7 mouse cellular contexts compared by ENCODE assay signal in genomic region chr1:34011821-34012271, GRCm38 (mm10).
DNase-seq lines count a peak whose midpoint lies in the region; ATAC-seq lines count a peak whose summit lies in the region.

No protein-coding gene starts in this region.

- H3K9me3 ChIP-seq in heart, embryonic 12.5 days (replicated peaks), result no peaks in the 10 kb centered on the region
- H3K9me3 ChIP-seq in limb, embryonic 12.5 days, result no peaks in the 10 kb centered on the region
- H3K9me3 ChIP-seq in neural tube, embryonic 13.5 days, result no peaks in the 10 kb centered on the region

- peaks cover 13% of the 10 kb centered on the region for H3K4me1 ChIP-seq in brown adipose tissue, adult 24 weeks (ENCODE audit: control insufficient read depth, insufficient read depth, insufficient read length, low read length)
- peaks cover 35% of the 10 kb centered on the region for H3K4me1 ChIP-seq in heart, embryonic 12.5 days (replicated peaks)
- peaks cover 29% of the 10 kb centered on the region for H3K4me1 ChIP-seq in limb, embryonic 12.5 days (replicated peaks)
- peaks cover 69% of the 10 kb centered on the region for H3K4me1 ChIP-seq in neural tube, embryonic 13.5 days (replicated peaks)

- DNase-seq in ovary, postnatal 36 days (ENCODE audit: low spot score), result peak; percentile 21
- DNase-seq in ovary, postnatal 10 days (ENCODE audit: low spot score), result no peak

- peak overlapping the region; percentile 83 for H3K4me3 ChIP-seq in brown adipose tissue, adult 24 weeks (ENCODE audit: insufficient read depth, low read depth, low read length)
- H3K4me3 ChIP-seq in heart, embryonic 12.5 days, result peak overlapping the region; percentile 94
- peak overlapping the region; percentile 89 for H3K4me3 ChIP-seq in limb, embryonic 12.5 days (replicated peaks)
- peak overlapping the region; percentile 90 for H3K4me3 ChIP-seq in neural tube, embryonic 13.5 days

- peak overlapping the region; percentile 94 for H3K4me2 ChIP-seq in heart, embryonic 12.5 days
- peak overlapping the region; percentile 97 for H3K4me2 ChIP-seq in limb, embryonic 12.5 days
- H3K4me2 ChIP-seq in neural tube, embryonic 13.5 days, result peak overlapping the region; percentile 89

- H3K9ac ChIP-seq in heart, embryonic 12.5 days, result peak overlapping the region; percentile 92
- peak overlapping the region; percentile 87 for H3K9ac ChIP-seq in limb, embryonic 12.5 days (replicated peaks)
- peak overlapping the region; percentile 94 for H3K9ac ChIP-seq in neural tube, embryonic 13.5 days

- ATAC-seq in heart, embryonic 12.5 days (ENCODE audit: insufficient number of reproducible peaks, low FRiP score), result peak; percentile 68
- ATAC-seq in limb, embryonic 12.5 days (ENCODE audit: insufficient number of reproducible peaks, insufficient read depth, low FRiP score, low TSS enrichment, low read depth), result peak; percentile 39; the same call in 1 of the 2 replicates
- ATAC-seq in neural tube, embryonic 13.5 days (ENCODE audit: low read depth), result peak; percentile 70
- no peak for ATAC-seq in granulocyte monocyte progenitor cell, adult 5-6 weeks (replicated peaks; ENCODE audit: poor library complexity, severe bottlenecking)

- no peaks in the 10 kb centered on the region for H3K36me3 ChIP-seq in heart, embryonic 12.5 days
- H3K36me3 ChIP-seq in limb, embryonic 12.5 days, result no peaks in the 10 kb centered on the region
- H3K36me3 ChIP-seq in neural tube, embryonic 13.5 days, result no peaks in the 10 kb centered on the region

- H3K27me3 ChIP-seq in heart, embryonic 12.5 days (replicated peaks), result no peaks in the 10 kb centered on the region
- H3K27me3 ChIP-seq in limb, embryonic 12.5 days, result peaks cover 18% of the 10 kb centered on the region
- H3K27me3 ChIP-seq in neural tube, embryonic 13.5 days, result no peaks in the 10 kb centered on the region

- WGBS in heart, embryonic 12.5 days, result 0% methylated on average over 16 of the region's 16 CpGs
- 2% methylated on average over 16 of the region's 16 CpGs for WGBS in limb, embryonic 12.5 days
- 0% methylated on average over 16 of the region's 16 CpGs for WGBS in neural tube, embryonic 13.5 days

- H3K27ac ChIP-seq in brown adipose tissue, adult 24 weeks (replicated peaks; ENCODE audit: low read depth, low read length), result peak overlapping the region; percentile 61; the same call in 1 of the 2 replicates
- H3K27ac ChIP-seq in heart, embryonic 12.5 days (ENCODE audit: poor library complexity, severe bottlenecking), result peak overlapping the region; percentile 88
- H3K27ac ChIP-seq in limb, embryonic 12.5 days, result no peak overlapping the region
- H3K27ac ChIP-seq in neural tube, embryonic 13.5 days (replicated peaks), result peak overlapping the region; percentile 93
